Mouse (Mus musculus): ENCODE results near the gene Rcbtb2. TPM values are rescaled to one million over a fixed set of nuclear protein-coding genes. Genes with fewer than 3 reads are reported as not detected.
A peak's percentile ranks its signal among the peaks of the same experiment; 100 is the strongest.

The Rcbtb2 gene
- polyA plus RNA-seq (2015; fragmentation: Nextera tagmentation; extraction: Ambion mirVana): 45.6 and 49.7 TPM in 2 replicates

- DNase-seq (ENCODE audit: low spot score): peak; percentile 61
- H3K36me3 ChIP-seq (ENCODE audit: insufficient read depth, low read length): no peaks in the 10 kb centered on the region
- H3K4me1 ChIP-seq (ENCODE audit: insufficient read depth, low read depth, low read length): no peaks in the 10 kb centered on the region
- H3K27ac ChIP-seq (ENCODE audit: low read length): 0 out of 2 replicates have a peak within 1 kb of the TSS, but pooled peaks have one; percentile 35
- no peak for TF ChIP-seq CTCF (IDR thresholded peaks at IDR 0.05)
- TF ChIP-seq EP300 (IDR thresholded peaks at IDR 0.05): no peak
- WGBS: 32% methylated on average over 4 of the region's 4 CpGs
- no peak within 1 kb of the TSS for H3K9ac ChIP-seq (replicated peaks; ENCODE audit: low read depth)
- H3K4me3 ChIP-seq (ENCODE audit: low read depth, low read length): no peak within 1 kb of the TSS
- 0 out of 2 replicates have a peak, but pooled peaks have one; percentile 38 for ATAC-seq
- no peak within 1 kb of the TSS for H3K4me2 ChIP-seq (replicated peaks; ENCODE audit: low read depth, low read length)
- no peaks in the 10 kb centered on the region for H3K27me3 ChIP-seq (replicated peaks; ENCODE audit: insufficient read depth, low read length)
- H3K9me3 ChIP-seq (ENCODE audit: low read length): no peaks in the 10 kb centered on the region
Measured at GRCm38 (mm10) chr14:73122923-73123278, at the start of gene Rcbtb2. TSS of gene Rcbtb2 (plus strand) at chr14:73123037.

GRCm38 (mm10) chr14:73083563-73083962 lies 39.3 kb upstream of the Rcbtb2 start:
- Histone ChIP-seq H3K4me2 (replicated peaks; ENCODE audit: low read depth, low read length) (no peak overlapping the region), H3K4me3 (ENCODE audit: low read depth, low read length) (no peak overlapping the region), H3K27ac (ENCODE audit: low read length) (no peak overlapping the region), H3K9me3 (ENCODE audit: low read length) (no peaks in the 10 kb centered on the region), H3K4me1 (ENCODE audit: insufficient read depth, low read depth, low read length) (no peaks in the 10 kb centered on the region), H3K27me3 (replicated peaks; ENCODE audit: insufficient read depth, low read length) (no peaks in the 10 kb centered on the region), H3K9ac (replicated peaks; ENCODE audit: low read depth) (no peak overlapping the region), H3K36me3 (ENCODE audit: insufficient read depth, low read length) (no peaks in the 10 kb centered on the region)
- ATAC-seq (no peak), DNase-seq (ENCODE audit: low spot score) (no peak)
- WGBS: 79% methylated on average over 2 of the region's 2 CpGs
- no peak for TF ChIP-seq CTCF (IDR thresholded peaks at IDR 0.05)
- TF ChIP-seq EP300 (IDR thresholded peaks at IDR 0.05): no peak

- no peaks in the 10 kb centered on the region for H3K4me1 ChIP-seq (ENCODE audit: insufficient read depth, low read depth, low read length)
- 61% methylated on average over 3 of the region's 3 CpGs for WGBS
- no peak overlapping the region for H3K4me3 ChIP-seq (ENCODE audit: low read depth, low read length)
- no peak overlapping the region for H3K27ac ChIP-seq (ENCODE audit: low read length)
- H3K9me3 ChIP-seq (ENCODE audit: low read length): no peaks in the 10 kb centered on the region
- DNase-seq (ENCODE audit: low spot score) (no peak), ATAC-seq (no peak)
- no peaks in the 10 kb centered on the region for H3K36me3 ChIP-seq (ENCODE audit: insufficient read depth, low read length)
- H3K4me2 ChIP-seq (replicated peaks; ENCODE audit: low read depth, low read length): no peak overlapping the region
- no peak for TF ChIP-seq CTCF (IDR thresholded peaks at IDR 0.05)
- no peak for TF ChIP-seq EP300 (IDR thresholded peaks at IDR 0.05)
- H3K27me3 ChIP-seq (replicated peaks; ENCODE audit: insufficient read depth, low read length): no peaks in the 10 kb centered on the region
- no peak overlapping the region for H3K9ac ChIP-seq (replicated peaks; ENCODE audit: low read depth)
Measured at GRCm38 (mm10) chr14:73086425-73086824, 36.4 kb upstream of the Rcbtb2 start.

GRCm38 (mm10) chr14:73087247-73087646 lies 35.6 kb upstream of the Rcbtb2 start:
- TF ChIP-seq EP300 (IDR thresholded peaks at IDR 0.05) (no peak), CTCF (IDR thresholded peaks at IDR 0.05) (no peak)
- no peak overlapping the region for H3K4me3 ChIP-seq (ENCODE audit: low read depth, low read length)
- no peak overlapping the region for H3K9ac ChIP-seq (replicated peaks; ENCODE audit: low read depth)
- no peaks in the 10 kb centered on the region for H3K36me3 ChIP-seq (ENCODE audit: insufficient read depth, low read length)
- H3K4me1 ChIP-seq (ENCODE audit: insufficient read depth, low read depth, low read length): no peaks in the 10 kb centered on the region
- DNase-seq (ENCODE audit: low spot score): peak; percentile 70
- H3K27ac ChIP-seq (ENCODE audit: low read length): no peak overlapping the region
- H3K9me3 ChIP-seq (ENCODE audit: low read length): no peaks in the 10 kb centered on the region
- 83% methylated on average over 5 of the region's 5 CpGs for WGBS
- ATAC-seq: peak; percentile 62
- H3K4me2 ChIP-seq (replicated peaks; ENCODE audit: low read depth, low read length): no peak overlapping the region
- H3K27me3 ChIP-seq (replicated peaks; ENCODE audit: insufficient read depth, low read length): no peaks in the 10 kb centered on the region

- 82% methylated on average over 5 of the region's 5 CpGs for WGBS
- ATAC-seq: no peak
Measured at GRCm38 (mm10) chr14:73087746-73088145, 35.1 kb upstream of the Rcbtb2 start.

GRCm38 (mm10) chr14:73088224-73088623 lies 34.6 kb upstream of the Rcbtb2 start:
- DNase-seq (ENCODE audit: low spot score): no peak
- WGBS: 94% methylated on average over 1 of the region's 1 CpGs
- no peaks in the 10 kb centered on the region for H3K4me1 ChIP-seq (ENCODE audit: insufficient read depth, low read depth, low read length)
- H3K27ac ChIP-seq (ENCODE audit: low read length): no peak overlapping the region
- no peaks in the 10 kb centered on the region for H3K9me3 ChIP-seq (ENCODE audit: low read length)
- TF ChIP-seq CTCF (IDR thresholded peaks at IDR 0.05) (no peak), EP300 (IDR thresholded peaks at IDR 0.05) (no peak)
- no peaks in the 10 kb centered on the region for H3K27me3 ChIP-seq (replicated peaks; ENCODE audit: insufficient read depth, low read length)
- no peaks in the 10 kb centered on the region for H3K36me3 ChIP-seq (ENCODE audit: insufficient read depth, low read length)
- no peak for ATAC-seq
- H3K4me3 ChIP-seq (ENCODE audit: low read depth, low read length): no peak overlapping the region
- H3K4me2 ChIP-seq (replicated peaks; ENCODE audit: low read depth, low read length): no peak overlapping the region
- H3K9ac ChIP-seq (replicated peaks; ENCODE audit: low read depth): no peak overlapping the region

More at GRCm38 (mm10) chr14:73087746-73088145, 35.1 kb upstream of the Rcbtb2 start:
- Histone ChIP-seq H3K4me3 (ENCODE audit: low read depth, low read length) (no peak overlapping the region), H3K4me2 (replicated peaks; ENCODE audit: low read depth, low read length) (no peak overlapping the region), H3K36me3 (ENCODE audit: insufficient read depth, low read length) (no peaks in the 10 kb centered on the region), H3K9ac (replicated peaks; ENCODE audit: low read depth) (no peak overlapping the region), H3K27ac (ENCODE audit: low read length) (no peak overlapping the region), H3K4me1 (ENCODE audit: insufficient read depth, low read depth, low read length) (no peaks in the 10 kb centered on the region), H3K9me3 (ENCODE audit: low read length) (no peaks in the 10 kb centered on the region), H3K27me3 (replicated peaks; ENCODE audit: insufficient read depth, low read length) (no peaks in the 10 kb centered on the region)
- TF ChIP-seq EP300 (IDR thresholded peaks at IDR 0.05) (no peak), CTCF (IDR thresholded peaks at IDR 0.05) (no peak)
- no peak for DNase-seq (ENCODE audit: low spot score)

- ATAC-seq: no peak
- Histone ChIP-seq H3K36me3 (ENCODE audit: insufficient read depth, low read length) (no peaks in the 10 kb centered on the region), H3K27me3 (replicated peaks; ENCODE audit: insufficient read depth, low read length) (no peaks in the 10 kb centered on the region), H3K4me1 (ENCODE audit: insufficient read depth, low read depth, low read length) (no peaks in the 10 kb centered on the region), H3K9me3 (ENCODE audit: low read length) (no peaks in the 10 kb centered on the region), H3K9ac (replicated peaks; ENCODE audit: low read depth) (no peak overlapping the region), H3K4me2 (replicated peaks; ENCODE audit: low read depth, low read length) (no peak overlapping the region), H3K27ac (ENCODE audit: low read length) (no peak overlapping the region), H3K4me3 (ENCODE audit: low read depth, low read length) (no peak overlapping the region)
- TF ChIP-seq EP300 (IDR thresholded peaks at IDR 0.05) (no peak), CTCF (IDR thresholded peaks at IDR 0.05) (no peak)
- 82% methylated on average over 3 of the region's 3 CpGs for WGBS
- DNase-seq (ENCODE audit: low spot score): no peak
Measured at GRCm38 (mm10) chr14:73092871-73093270, 30.0 kb upstream of the Rcbtb2 start.

Measured in lung, postnatal 0 days (tissue).